Mouse (Mus musculus): ENCODE results near the gene Slc35b4. TPM values are rescaled to one million over a fixed set of nuclear protein-coding genes. Genes with fewer than 3 reads are reported as not detected.

The Slc35b4 gene
- 17.2 and 19.1 TPM in 2 replicates for polyA plus RNA-seq (2015; fragmentation: Nextera tagmentation; extraction: Ambion mirVana)

- H3K9ac ChIP-seq (ENCODE audit: low read depth, low read length) = peak within 1 kb of the TSS; percentile 64
- H3K4me3 ChIP-seq (ENCODE audit: low read depth, low read length) = peak within 1 kb of the TSS; percentile 64
- ATAC-seq = peak; percentile 99
- H3K9me3 ChIP-seq (ENCODE audit: control insufficient read depth) = no peaks in the 10 kb centered on the region
- peak within 1 kb of the TSS; percentile 65 for H3K27ac ChIP-seq (ENCODE audit: low read depth, low read length)
- peak within 1 kb of the TSS; percentile 83 for H3K4me2 ChIP-seq (replicated peaks; ENCODE audit: low read depth)
- H3K4me1 ChIP-seq (replicated peaks; ENCODE audit: control insufficient read depth, insufficient read depth, low read length) = peaks cover 10% of the 10 kb centered on the region; the same call in 1 of the 2 replicates
- H3K36me3 ChIP-seq (ENCODE audit: control insufficient read depth, insufficient read depth) = no peaks in the 10 kb centered on the region
- peak; percentile 14; the same call in 1 of the 2 replicates for TF ChIP-seq CTCF (IDR thresholded peaks at IDR 0.05; ENCODE audit: low read depth)
- H3K27me3 ChIP-seq (replicated peaks; ENCODE audit: control insufficient read depth, insufficient read depth, low read length) = no peaks in the 10 kb centered on the region
- WGBS = under 1% methylated on average over 29 of the region's 29 CpGs
These were observed at the start of gene Slc35b4 for GRCm38 (mm10) chr6:34176864-34177247. Gene Slc35b4, minus strand, starts transcription at chr6:34177111.

- no peak for ATAC-seq
- 94% methylated on average over 3 of the region's 3 CpGs for WGBS
- no peak overlapping the region for H3K27ac ChIP-seq (ENCODE audit: low read depth, low read length)
- no peak overlapping the region for H3K4me2 ChIP-seq (replicated peaks; ENCODE audit: low read depth)
- H3K27me3 ChIP-seq (replicated peaks; ENCODE audit: control insufficient read depth, insufficient read depth, low read length) = no peaks in the 10 kb centered on the region
- no peaks in the 10 kb centered on the region for H3K4me1 ChIP-seq (replicated peaks; ENCODE audit: control insufficient read depth, insufficient read depth, low read length)
- H3K9me3 ChIP-seq (ENCODE audit: control insufficient read depth) = no peaks in the 10 kb centered on the region
- no peak overlapping the region for H3K9ac ChIP-seq (ENCODE audit: low read depth, low read length)
- no peaks in the 10 kb centered on the region for H3K36me3 ChIP-seq (ENCODE audit: control insufficient read depth, insufficient read depth)
- peak; percentile 42 for TF ChIP-seq CTCF (IDR thresholded peaks at IDR 0.05; ENCODE audit: low read depth)
- H3K4me3 ChIP-seq (ENCODE audit: low read depth, low read length) = no peak overlapping the region
These were observed 48.2 kb upstream of the Slc35b4 start for GRCm38 (mm10) chr6:34225004-34225599.

GRCm38 (mm10) chr6:34216450-34217319 lies 39.8 kb upstream of the Slc35b4 start:
- H3K27ac ChIP-seq (ENCODE audit: low read depth, low read length) = no peak overlapping the region
- ATAC-seq = no peak
- H3K4me3 ChIP-seq (ENCODE audit: low read depth, low read length) = no peak overlapping the region
- H3K36me3 ChIP-seq (ENCODE audit: control insufficient read depth, insufficient read depth) = no peaks in the 10 kb centered on the region
- H3K9ac ChIP-seq (ENCODE audit: low read depth, low read length) = no peak overlapping the region
- WGBS = 20% methylated on average over 9 of the region's 9 CpGs
- no peak for TF ChIP-seq CTCF (IDR thresholded peaks at IDR 0.05; ENCODE audit: low read depth)
- no peak overlapping the region for H3K4me2 ChIP-seq (replicated peaks; ENCODE audit: low read depth)
- no peaks in the 10 kb centered on the region for H3K9me3 ChIP-seq (ENCODE audit: control insufficient read depth)
- no peaks in the 10 kb centered on the region for H3K27me3 ChIP-seq (replicated peaks; ENCODE audit: control insufficient read depth, insufficient read depth, low read length)
- H3K4me1 ChIP-seq (replicated peaks; ENCODE audit: control insufficient read depth, insufficient read depth, low read length) = no peaks in the 10 kb centered on the region

DNA sequence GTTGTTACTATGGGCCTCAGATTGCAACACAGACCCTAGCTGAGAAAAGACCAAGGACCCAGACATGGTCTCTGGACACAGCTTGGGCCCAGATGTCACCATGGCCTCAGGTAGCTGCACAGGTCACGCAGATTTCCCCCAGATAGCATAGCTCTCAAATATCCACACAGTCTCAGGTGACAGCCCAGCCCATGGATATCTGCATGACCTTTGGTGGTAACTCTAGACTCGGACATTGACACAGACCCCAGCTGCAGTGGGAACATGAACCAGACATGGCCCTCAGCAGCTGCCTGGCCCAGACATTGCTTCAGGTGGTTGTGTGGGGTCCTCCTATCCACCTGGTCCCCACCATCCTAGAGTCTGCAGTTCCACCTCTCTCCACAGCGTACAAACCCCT lies 28.8 kb upstream of the Slc35b4 start:
- 88% methylated on average over 3 of the region's 3 CpGs for WGBS
- ATAC-seq = no peak
- no peaks in the 10 kb centered on the region for H3K4me1 ChIP-seq (replicated peaks; ENCODE audit: control insufficient read depth, insufficient read depth, low read length)

DNA sequence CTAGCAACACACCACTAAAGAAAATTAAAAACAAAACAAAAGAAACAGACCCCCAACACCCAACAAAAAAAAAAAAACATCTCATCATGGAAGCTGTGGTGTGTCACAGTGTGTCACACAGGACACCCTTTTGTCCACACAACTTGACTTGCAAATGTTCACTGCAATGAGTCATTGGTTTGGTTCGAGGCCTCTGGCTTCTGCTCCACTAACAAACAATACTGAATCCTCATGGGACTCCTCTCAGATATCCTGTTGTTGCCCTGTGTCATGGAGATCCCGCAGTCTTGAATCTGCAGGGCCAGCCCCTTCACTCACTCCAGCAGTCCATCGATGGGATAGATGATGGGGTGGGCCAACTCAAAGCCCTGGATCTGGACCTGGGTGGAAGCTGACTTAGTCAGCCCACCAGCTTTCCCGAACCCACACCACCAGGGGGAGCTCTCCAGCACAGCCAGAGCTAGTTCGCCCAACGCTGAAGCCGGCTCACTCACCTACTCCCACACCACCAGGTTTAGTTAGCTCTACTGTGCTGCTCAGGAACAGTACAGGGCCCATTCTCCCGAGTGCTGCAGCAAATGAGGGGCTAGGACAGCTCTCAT lies 28.2 kb upstream of the Slc35b4 start:
- Histone ChIP-seq H3K4me1 (replicated peaks; ENCODE audit: control insufficient read depth, insufficient read depth, low read length) (no peaks in the 10 kb centered on the region), H3K27me3 (replicated peaks; ENCODE audit: control insufficient read depth, insufficient read depth, low read length) (no peaks in the 10 kb centered on the region), H3K9me3 (ENCODE audit: control insufficient read depth) (no peaks in the 10 kb centered on the region), H3K4me3 (ENCODE audit: low read depth, low read length) (no peak overlapping the region), H3K4me2 (replicated peaks; ENCODE audit: low read depth) (no peak overlapping the region), H3K9ac (ENCODE audit: low read depth, low read length) (no peak overlapping the region), H3K27ac (ENCODE audit: low read depth, low read length) (no peak overlapping the region), H3K36me3 (ENCODE audit: control insufficient read depth, insufficient read depth) (no peaks in the 10 kb centered on the region)
- WGBS = 59% methylated on average over 8 of the region's 8 CpGs
- peak; percentile 55 for TF ChIP-seq CTCF (IDR thresholded peaks at IDR 0.05; ENCODE audit: low read depth)
- 0 out of 2 replicates have a peak, but pooled peaks have one; percentile 33 for ATAC-seq

More for the DNA sequence above, 28.8 kb upstream of the Slc35b4 start:
- H3K27me3 ChIP-seq (replicated peaks; ENCODE audit: control insufficient read depth, insufficient read depth, low read length) = no peaks in the 10 kb centered on the region
- no peak overlapping the region for H3K4me2 ChIP-seq (replicated peaks; ENCODE audit: low read depth)
- no peak overlapping the region for H3K4me3 ChIP-seq (ENCODE audit: low read depth, low read length)
- H3K9ac ChIP-seq (ENCODE audit: low read depth, low read length) = no peak overlapping the region
- H3K9me3 ChIP-seq (ENCODE audit: control insufficient read depth) = no peaks in the 10 kb centered on the region
- H3K27ac ChIP-seq (ENCODE audit: low read depth, low read length) = no peak overlapping the region
- no peak for TF ChIP-seq CTCF (IDR thresholded peaks at IDR 0.05; ENCODE audit: low read depth)
- no peaks in the 10 kb centered on the region for H3K36me3 ChIP-seq (ENCODE audit: control insufficient read depth, insufficient read depth)

DNA sequence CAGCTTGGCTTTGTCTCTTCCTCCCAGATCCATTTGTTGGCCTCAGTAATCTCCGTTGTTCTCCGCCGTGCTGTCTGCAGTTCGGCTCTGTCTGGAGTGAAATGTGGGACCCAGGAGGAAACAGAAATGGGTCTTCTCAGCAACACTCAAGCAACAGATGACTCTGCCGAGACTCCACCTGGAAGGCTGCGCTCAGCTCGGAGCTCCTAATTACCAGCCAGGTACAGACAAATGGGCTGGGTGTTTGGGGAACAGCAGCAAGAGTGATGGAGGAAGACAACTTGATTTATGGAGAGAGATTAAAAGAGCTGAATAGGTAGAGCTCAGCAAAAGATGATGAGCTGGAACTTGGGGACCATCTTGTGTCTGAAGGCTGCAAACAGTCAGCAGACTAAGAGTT lies 26.6 kb upstream of the Slc35b4 start:
- WGBS = 61% methylated on average over 7 of the region's 7 CpGs
- no peaks in the 10 kb centered on the region for H3K9me3 ChIP-seq (ENCODE audit: control insufficient read depth)
- no peak overlapping the region for H3K4me2 ChIP-seq (replicated peaks; ENCODE audit: low read depth)
- no peaks in the 10 kb centered on the region for H3K36me3 ChIP-seq (ENCODE audit: control insufficient read depth, insufficient read depth)
- H3K4me1 ChIP-seq (replicated peaks; ENCODE audit: control insufficient read depth, insufficient read depth, low read length) = no peaks in the 10 kb centered on the region
- no peaks in the 10 kb centered on the region for H3K27me3 ChIP-seq (replicated peaks; ENCODE audit: control insufficient read depth, insufficient read depth, low read length)
- no peak for ATAC-seq
- H3K27ac ChIP-seq (ENCODE audit: low read depth, low read length) = no peak overlapping the region
- H3K4me3 ChIP-seq (ENCODE audit: low read depth, low read length) = no peak overlapping the region
- H3K9ac ChIP-seq (ENCODE audit: low read depth, low read length) = no peak overlapping the region
- TF ChIP-seq CTCF (IDR thresholded peaks at IDR 0.05; ENCODE audit: low read depth) = no peak
